Mouse (Mus musculus) c-Kit-positive CD71-positive TER-119-negative erythroid progenitor cells, embryonic 14.5 days (primary cell): ENCODE data around the gene Mvp.

Experiments used
- DNase-seq: peaks from one replicate; pipeline ENCODE4 v3.0.0-alpha.2; 2013; ENCODE audit warnings: low read depth

Mvp gene

DNA sequence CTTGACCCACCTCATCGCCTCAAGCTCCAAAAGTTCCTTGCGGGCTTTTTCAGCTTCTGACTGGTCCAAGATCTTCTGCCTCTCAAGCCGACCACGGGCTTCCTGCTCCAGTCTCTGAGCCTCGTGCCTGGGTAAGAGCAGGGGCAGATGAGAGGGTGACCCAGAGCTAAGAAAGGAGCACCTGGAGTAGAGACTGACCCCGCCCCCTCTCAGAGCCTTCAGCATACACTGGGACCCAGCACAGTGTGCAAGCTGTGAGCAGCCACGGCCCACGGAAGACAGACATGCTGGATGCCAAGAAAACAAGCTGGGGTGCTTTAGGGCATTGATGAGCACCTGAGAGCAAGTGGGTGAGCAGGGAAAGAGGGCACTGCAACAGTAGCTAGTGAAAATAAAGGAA is 25.6 kb downstream of the Mvp start:
- no peak for DNase-seq

DNA sequence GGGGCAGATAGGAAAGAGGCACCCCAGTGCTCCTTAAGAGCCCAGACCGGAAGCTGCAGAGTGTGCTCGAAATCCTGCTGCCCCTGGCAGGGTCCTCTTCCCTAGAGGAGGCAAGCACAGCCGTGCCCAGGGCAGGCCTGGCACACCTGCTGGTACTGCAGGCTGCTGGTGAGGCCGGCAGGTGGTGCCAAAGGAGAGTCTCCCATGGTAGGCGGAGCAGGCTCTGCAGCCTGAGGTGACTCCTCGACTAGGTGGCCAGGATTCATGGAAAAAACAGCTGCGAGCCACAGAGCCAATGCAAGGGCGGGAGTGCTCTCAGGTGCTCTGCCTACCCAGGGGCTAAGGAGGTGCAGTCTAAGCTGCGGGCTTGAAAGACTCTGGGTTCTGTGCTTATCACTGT is 28.1 kb downstream of the Mvp start:
- no peak for DNase-seq

DNA sequence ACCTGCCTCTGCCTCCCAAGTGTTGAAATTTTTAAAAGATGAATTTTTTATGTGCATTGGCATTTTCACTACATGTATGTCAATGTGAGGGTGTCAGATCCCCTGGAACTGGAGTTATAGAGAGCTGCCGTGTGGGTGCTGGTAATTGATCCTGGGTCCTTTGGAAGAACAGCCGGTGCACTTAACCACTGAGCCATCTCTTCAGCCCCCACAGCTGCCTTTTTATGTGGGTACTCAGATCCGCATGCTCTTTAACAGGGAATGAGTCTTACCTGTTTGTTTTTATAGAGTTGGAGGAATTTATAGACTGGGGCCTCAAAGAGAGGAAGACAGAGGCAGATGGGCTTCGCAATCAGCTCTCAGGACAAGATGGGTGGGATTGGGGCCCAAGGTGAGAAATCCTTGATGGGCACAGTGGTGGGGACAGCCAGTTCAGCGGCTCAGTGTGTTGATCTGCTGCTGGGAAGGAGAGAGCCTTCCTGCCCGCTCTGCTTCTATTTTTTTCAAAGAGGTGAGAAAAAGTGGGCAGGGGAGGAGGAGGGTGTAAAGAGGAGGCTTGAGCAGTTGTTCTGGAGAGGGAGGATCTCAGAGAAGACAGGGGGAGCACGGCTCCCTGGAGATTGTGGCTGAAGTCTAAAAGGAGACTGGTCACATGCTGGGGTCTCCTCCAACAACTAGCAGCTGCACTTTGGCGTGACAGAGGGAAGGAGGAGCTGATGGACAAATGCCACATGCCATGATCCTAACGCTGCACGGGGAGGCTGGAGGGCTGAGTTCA is 29.6 kb downstream of the Mvp start:
- DNase-seq: no peak

DNA sequence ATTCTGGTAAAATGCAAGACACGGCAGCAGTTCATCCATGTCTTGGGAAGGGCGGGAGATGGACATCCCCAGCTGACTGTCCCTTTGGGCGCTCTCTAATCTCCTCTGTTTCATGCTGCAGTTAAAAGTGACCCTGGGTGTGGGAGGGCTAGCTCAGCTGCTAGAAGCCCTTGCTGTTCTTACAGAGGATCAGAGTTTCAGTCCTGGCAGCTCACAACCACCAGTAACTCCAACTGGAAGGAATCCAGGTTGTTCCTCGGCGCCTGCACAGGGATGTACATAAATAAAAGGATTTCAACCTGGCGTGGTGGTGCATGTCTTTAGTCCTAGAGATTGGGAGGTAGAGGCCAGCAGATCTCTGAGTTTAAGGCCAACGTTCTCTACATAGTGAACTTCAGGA is 31.3 kb downstream of the Mvp start:
- no peak for DNase-seq

DNA sequence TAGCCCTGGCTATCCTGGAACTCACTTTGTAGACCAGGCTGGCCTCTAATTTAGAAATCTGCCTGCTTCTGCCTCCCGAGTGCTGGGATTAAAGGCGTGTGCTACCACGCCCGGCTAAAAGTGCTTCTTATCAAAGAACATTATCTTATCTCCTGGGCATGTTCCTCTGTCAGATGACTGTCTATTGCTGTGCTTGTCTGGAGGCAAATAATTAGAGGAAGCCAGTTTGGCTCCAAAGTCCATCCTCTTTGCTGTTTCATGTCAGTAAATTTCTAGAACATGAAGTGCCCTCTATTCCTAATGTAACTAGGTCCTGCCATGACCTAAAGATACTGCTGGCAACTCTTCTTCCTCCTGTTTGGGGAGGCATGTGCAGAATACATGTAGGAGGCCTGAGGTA is 32.4 kb downstream of the Mvp start:
- DNase-seq: no peak

DNA sequence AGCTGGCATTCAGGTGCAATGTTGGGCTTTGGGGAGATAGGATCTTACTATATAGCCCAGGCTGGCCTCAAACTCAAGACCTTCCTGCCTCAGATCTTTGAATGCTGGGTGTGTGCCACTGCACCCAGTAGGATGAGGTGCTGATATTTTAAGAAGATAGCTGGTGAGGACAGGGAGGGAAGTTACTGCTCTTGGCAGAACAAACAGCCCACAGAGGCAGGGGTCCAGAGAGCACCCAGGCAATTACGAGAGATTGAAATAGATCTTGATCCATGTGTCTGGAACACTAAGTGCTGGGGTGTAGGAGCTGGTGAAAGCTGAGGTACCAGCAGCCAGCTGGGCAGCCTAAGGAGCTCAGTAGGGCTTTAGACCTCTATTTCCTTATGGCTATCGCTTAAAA is 32.8 kb downstream of the Mvp start:
- DNase-seq: no peak

DNA sequence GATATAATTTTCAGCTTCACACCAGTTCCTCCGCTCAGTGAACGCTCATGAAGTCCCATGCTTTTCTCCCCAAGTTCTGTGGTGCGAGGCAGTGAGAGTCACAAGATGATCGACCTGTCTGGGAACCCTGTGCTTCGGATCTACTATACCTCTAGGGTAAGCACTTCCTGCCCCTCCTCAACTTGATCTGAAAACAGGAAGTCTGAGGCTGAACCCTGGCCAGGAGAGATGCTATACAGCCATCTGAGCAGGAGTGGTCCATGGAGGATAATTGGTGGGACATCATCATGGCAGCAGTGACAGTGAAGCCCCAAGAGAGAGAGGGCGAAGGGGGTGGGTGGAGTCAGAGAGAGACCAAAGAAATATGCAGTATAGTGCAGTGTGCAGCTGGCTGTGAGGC is 35.6 kb downstream of the Mvp start:
- DNase-seq: no peak

DNA sequence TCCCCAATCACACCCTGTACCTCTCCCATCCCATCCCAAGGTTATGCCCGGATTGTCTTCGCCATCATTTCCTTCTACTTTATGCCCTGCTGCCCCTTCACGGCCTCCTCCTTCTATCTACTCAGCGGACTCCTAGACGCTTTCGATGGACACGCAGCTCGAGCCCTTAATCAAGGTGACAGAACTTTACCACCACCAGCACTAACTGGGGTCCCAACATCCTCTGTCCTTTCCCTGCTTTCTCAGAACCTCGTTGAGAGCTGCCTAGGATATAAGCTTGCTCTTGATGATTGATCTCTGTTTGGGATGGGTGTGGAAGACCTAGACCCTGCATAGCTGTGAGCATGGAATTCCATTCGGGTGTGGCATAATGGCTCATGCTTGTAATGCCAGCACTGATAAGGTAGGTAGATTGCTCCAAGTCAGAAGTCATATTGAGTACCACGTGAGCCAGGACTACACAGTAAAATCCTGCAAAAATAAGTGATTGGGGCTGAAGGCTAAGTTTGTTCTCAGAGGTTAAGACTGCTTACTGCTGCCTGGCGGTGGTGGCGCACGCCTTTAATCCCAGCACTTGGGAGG is 37.5 kb downstream of the Mvp start:
- DNase-seq: peak; percentile 28

DNA sequence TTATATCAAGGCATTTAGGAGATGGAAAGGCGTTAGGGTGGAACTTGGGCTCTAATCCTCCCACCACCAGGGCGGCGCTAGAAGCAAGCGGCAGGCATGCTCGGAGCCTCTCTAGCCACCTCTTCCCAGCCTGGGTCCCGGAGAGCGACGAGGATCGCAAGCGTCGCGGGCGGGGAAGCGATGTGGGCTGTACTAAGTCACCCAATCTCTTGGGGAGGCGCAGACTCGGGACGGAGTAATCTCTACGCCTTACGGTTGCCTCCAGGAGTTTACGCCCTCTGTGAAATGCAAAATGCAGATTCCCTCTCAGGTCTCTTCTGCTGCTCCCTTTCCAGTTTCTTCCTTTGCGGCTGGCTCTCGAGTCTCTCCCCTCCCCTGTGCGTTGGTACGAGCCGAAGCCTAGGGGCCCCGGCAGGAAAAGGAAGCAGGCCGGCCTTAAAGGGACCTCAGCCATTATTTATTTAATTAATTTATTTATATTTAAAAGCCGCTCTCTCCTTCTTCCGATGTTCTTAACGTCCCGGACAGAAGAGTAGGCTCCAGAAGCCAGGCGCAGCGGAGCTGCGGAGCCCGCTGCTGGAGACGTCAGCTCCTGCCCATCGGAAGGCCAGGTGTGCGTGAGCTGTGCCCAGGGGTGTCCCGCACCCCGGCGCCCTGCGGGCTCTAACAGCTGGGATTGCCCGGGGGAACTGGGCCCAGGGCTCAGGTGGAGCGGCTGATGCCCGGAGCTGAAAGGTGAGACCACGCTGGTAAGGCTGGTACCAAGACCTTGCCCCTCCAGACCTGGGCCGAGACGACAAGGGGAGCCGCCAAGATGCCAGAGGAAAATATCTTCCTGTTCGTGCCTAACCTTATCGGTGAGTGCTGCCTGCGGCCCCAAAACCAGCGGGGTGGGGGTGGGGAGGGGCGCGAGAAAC is 38.2 kb downstream of the Mvp start, which contains the start of gene Cdiptos:
Gene Cdiptos, minus strand, starts transcription at position 149 of the 917 bp plus-strand sequence.
- peak; percentile 96 for DNase-seq

DNA sequence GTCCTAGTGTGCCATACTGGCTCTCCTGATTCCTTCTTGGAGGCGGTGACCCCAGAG is 38.7 kb downstream of the Mvp start, which contains the start of gene Cdipt:
Gene Cdipt, plus strand, starts transcription at position 22 of the 57 bp plus-strand sequence.
- no peak for DNase-seq

DNA sequence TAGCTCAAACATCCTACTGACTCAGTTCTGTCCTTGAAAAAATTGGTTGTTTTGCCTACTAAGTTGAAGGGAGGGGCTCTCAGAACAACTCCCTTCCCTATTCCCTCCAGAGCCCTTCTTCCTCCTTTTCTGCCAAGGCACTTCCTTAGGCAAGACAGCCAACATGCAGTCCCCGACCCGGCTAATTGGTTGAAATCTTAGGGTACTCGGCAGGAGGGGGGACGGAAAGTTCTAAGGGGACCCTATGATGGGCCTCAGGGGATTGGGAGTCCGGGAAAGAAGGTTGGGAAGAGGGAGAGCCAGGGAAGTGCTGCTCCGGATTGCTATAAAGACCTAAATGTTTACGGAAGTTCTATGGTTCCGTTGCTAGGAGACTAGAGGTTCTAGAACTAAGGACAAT is 38.9 kb downstream of the Mvp start:
- no peak for DNase-seq

DNA sequence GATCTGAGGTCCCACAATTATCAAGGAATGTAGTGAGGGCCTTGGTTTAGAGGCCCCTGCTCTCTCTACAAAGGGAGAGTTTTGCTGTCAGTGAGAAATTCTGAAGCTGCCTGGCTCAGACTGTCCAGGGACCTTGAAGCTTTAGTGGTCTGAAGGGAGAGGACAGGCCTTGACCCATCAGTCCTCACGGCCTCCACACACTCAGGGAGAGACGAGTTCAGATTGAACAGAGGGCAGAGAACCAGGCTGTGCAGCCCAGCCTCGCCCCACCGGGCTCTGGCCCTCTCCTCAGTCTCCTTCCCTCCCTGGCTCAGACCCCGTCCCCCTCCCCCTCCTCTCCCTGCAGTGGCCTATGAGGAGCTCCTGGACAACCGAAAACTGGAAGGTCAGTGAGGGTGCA is 47.1 kb downstream of the Mvp start:
- DNase-seq: no peak

DNA sequence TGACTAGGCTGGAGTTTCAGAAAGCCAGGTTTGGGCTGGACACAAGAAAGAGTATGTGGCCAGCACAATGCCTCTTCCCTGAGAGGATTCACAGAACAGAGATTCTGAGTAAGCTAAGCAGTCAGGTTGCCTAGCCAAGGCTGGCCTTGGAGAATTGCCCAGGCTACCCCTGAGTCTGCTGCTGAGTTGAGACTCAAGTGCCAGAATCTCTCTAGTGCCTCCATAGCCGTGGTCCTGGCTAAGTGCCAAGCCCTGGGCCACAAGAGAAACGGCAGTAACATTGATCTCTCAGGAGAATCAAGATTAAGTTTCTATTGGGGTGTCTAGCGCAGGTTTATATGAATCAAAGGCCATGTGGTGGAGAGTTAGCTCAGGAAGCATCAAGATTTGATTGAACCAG is 48.9 kb downstream of the Mvp start:
- no peak for DNase-seq

DNA sequence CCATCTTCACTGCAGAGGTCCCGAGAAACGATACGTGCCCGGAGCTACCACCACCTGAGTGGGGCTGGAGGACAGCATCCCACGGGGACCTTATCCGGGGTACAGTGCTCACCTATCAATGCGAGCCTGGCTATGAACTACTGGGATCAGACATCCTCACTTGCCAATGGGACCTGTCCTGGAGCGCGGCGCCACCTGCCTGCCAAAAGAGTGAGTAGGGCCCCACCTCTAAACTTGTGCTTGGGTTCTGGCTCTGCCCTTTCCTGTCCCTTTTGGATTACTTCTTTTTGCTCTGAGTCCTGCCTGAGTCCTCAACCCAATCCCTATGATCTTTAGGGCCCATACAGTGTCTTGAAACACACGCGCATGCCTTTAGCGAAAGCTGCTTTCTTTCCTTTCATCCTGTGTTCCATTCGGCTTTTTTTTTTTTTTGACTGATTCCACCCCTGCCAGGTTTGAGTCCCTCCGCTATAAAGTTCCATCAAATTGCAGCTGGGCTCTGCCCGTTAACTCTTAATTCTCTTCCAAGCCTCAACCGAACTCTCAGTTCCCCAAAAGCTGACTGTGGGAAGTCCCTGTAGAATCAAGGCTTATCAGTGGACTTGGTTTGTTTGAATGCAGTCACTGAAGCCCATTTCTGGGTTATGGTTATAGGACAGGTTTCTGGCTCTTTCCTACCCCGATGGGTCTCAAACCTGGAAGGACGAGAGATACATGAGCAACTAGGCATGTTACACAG is 50.7 kb downstream of the Mvp start:
- no peak for DNase-seq

DNA sequence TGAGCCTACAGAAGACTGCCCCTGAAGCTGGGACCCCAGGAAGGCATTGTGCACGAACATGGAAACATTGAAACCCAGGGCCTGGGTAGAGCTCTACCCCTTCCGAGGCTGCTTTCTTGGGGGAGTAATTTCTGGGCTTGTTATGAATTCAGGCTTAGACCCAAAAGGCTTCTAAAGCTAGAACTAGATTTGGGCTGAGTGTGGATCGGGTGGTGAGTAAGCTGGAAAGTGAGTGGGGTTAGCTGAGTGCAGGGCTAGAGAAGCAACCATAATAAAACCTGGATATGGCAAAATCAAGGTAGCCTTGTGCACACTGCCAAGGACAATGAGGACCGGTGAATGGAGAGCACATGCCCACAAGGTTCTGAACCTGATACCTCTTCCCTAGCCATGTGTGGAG is 52.5 kb downstream of the Mvp start:
- no peak for DNase-seq

DNA sequence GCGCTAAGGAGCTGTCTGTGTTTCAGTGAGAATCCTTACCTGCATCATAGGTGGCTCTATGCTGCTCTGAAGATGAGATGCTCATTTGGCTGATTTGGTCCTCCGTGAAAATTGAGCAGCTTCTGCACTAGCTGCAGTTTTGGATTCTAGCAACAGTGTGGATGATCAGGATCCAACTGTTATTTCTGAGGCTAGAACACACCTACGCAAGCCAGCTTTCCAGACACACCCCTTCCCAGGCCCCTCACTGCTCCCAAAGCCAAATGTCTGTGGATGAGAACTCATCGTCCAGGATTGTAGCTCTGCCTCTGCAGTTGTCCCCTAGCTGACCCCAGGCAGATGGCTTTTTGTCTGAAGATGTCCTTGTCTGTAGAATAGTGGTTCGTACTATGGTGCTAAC is 53.3 kb downstream of the Mvp start:
- DNase-seq: no peak

DNA sequence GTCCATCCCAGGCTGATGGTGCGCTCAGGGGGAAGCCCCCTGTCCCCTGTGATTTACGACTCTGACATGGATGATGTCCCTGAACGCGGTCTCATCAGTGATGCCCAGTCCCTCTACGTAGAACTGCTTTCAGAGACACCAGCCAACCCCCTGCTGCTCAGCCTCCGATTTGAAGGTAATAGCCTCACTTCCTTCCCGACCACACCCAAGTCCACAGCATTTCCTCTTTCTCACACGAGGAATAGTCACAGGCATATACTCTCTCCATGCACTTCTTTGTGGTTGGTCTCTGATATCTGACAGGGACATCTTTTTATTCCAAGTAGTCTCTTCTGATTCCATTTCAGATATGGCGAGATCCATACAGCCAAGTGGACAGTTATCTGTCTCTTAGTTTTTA is 54.6 kb downstream of the Mvp start:
- no peak for DNase-seq

DNA sequence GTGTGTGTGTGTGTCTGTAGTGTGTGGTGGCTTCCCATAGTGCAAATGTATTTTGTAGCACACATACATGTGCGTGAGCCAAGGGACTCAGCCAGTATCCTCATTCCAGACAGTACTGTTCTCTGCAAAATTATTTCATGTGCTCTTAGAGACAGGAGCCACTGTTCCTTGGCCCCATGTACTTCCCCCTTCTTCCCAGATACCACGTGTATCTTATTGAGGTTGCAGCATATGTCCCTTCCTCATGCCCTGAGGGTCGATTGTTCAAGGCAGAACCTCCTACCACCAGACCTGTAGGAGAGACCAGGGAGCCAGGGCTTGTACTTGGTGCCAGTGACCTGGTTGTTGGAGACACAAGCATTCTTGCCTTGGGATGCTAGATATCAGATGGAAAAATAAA is 59.3 kb downstream of the Mvp start:
- no peak for DNase-seq

DNA sequence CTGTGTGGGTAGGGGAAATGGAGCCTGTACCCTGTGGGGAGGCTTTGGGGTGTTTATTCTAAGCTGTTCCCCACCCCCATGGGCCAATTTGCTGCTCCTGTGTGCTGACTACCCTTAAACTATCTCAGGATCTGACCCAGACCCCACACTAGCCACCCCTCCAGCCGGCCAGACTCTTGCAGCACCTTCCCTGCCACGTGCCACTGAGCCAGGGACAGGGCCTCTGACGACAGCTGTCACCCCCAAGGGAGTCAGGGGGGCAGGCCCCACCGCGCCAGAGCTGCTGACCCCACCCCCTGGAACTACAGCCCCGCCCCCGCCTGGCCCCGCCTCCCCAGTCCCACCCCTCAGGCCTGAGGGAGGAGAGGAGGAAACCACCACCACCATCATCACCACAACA is 61.8 kb downstream of the Mvp start:
- no peak for DNase-seq

DNA sequence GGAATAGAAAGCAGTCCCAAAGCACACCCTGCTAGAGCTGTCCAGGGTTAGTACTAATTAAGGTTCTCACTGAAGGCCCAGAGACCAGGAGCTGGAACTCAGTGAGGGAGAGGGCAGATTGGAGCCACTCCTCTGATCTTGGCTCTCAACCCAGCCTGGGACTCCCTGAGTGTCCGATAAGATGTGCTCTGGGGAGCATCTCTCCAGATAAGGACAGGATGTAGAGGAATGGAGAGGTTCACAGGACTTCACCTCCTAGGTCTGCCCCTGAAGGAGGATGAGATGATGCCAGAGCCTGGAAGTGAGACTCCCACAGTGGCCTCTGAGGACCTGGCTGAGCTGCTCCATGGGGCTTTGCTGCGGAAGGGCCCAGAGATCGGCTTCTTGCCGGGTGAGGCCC is 62.7 kb downstream of the Mvp start:
- no peak for DNase-seq

DNA sequence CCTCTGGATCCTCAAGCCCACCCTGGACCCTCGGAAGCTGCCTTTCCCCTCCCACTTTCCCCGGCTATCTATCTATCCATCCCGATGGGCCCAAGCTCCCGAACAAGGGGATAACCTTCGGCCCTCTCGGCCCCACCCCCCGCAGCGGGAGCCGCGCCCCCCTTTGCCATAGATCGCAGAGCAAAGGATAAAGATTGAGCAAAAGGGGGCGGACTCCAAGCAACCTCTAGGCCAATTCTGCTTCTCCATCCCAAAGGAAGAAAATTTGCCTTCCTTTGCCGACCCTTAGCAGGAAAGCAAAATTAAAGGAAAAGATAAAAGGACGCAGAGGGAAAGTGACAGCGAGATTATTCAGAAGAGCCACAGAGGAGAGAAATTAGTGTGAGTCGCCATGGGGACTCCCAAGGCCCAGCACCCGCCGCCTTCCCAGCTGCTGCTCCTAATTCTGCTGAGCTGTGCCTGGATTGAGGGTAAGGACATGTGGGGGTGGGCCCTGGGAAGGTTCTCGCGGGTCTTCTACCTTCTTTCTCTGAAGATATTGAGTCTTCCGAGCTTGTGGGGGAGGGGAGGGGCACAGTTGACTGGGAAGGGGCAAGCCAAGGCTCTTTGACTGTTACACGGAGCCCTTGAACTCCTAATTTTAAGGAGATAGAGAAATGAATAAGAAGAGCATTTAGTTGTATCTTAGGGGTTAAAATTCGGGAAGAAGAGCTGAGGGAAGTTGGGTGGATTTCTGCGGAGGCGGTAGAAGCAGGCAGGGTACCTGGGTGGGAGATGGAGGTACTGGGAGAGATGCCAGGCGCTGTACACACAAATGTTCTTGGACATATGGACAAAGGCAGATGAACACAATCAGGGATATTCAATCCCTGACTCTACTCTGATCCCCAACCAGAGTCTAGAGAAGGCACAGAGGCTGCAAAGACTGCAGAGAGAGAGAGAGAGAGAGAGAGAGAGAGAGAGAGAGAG is 63.5 kb downstream of the Mvp start:
- DNase-seq: no peak
